Mouse (Mus musculus): ENCODE results near the gene Klhl29.

DNA sequence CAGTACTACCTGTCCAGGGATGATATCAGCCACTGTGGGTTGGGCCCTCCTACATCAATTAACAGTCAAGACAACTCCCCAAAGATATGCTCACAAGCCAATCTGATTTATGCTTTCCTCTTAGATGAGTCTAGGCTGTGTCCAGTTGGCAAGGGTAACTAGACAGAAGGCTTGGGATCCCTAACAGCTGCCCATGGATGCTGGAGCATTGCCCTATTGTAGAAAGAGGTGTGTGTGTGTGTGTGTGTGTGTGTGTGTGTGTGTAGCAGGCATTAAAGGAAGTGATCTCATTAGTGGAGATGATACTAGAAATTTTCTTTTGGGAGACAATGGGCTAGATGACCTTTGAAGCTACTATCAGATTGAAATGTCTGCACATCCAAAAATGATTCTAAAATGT is 38.5 kb upstream of the Klhl29 start:
- TF ChIP-seq POLR2A (IDR thresholded peaks at IDR 0.05; ENCODE audit: low read depth, low read length) (no peak), CTCF (IDR thresholded peaks at IDR 0.05; ENCODE audit: extremely low read depth, insufficient read length, insufficient replicate concordance, low read depth, low read length) (no peak)
